Mouse (Mus musculus) C2C12 (cell line): ENCODE results near the gene Fancc.

Experiments used
- CEBPB ChIP-seq: IDR thresholded peaks from one replicate; pipeline ENCODE4 v1.6.1; 2011; ENCODE audit warnings: low read depth, mild to moderate bottlenecking, control low read depth, moderate library complexity
- CTCF ChIP-seq: IDR thresholded peaks from one replicate; pipeline ENCODE4 v1.5.1; 2011; ENCODE audit not compliant: control insufficient read depth, insufficient read depth, insufficient read length
- FOSL1 ChIP-seq: IDR thresholded peaks from one replicate; pipeline ENCODE4 v1.8.0; 2011; ENCODE audit warnings: mild to moderate bottlenecking, low read length; ENCODE audit not compliant: poor library complexity, insufficient read depth, severe bottlenecking
- MAX ChIP-seq: IDR thresholded peaks from one replicate; pipeline ENCODE4 v1.6.1; 2011; ENCODE audit warnings: mild to moderate bottlenecking, control low read depth
- MYOD1 ChIP-seq: IDR thresholded peaks from one replicate; pipeline ENCODE4 v1.6.1; 2011; ENCODE audit warnings: low read depth; ENCODE audit not compliant: control insufficient read depth, insufficient read length
- MYOG ChIP-seq: IDR thresholded peaks from one replicate; pipeline ENCODE4 v1.6.1; 2011; ENCODE audit not compliant: control insufficient read depth, insufficient read length; ENCODE audit errors: extremely low read depth
- USF1 ChIP-seq: IDR thresholded peaks from one replicate; pipeline ENCODE4 v1.6.1; 2011; ENCODE audit warnings: low read depth, mild to moderate bottlenecking, control low read depth, moderate library complexity

DNA sequence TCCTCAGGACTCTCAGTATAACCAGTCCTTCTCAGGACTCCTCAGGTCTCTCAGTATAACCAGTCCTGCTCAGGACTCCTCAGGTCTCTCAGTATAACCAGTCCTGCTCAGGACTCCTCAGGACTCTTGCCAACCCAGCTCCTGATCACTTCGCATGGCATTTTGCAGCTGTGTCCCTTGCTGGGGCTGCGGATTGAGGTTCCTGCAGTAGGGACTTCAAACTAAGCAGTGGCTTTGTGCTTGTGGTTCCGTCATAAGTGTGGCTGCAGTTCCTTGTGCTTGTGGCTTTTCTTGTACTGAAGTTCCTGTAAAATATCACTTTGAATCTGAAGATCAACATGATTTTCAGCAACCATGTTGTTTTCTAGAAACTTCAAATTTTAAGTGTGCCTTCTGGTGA lies 212.3 kb downstream of the Fancc start:
- TF ChIP-seq FOSL1 (no peak), MAX (no peak), CTCF (no peak), CEBPB (no peak), USF1 (no peak), MYOG (no peak), MYOD1 (no peak)
